Mouse (Mus musculus): Measurements from ENCODE around the gene Vmn1r155. TPM values are rescaled to one million over a fixed set of nuclear protein-coding genes. Genes with fewer than 3 reads are reported as not detected.
"Not testable (repeated sequence)": the region's sequence is repeated elsewhere in the genome, so short reads cannot be mapped to it uniquely, and the experiment has no call there.

The Vmn1r155 gene
- polyA plus RNA-seq (2016; fragmentation: Nextera tagmentation; extraction: Ambion mirVana), result not detected in 2 replicates

DNA sequence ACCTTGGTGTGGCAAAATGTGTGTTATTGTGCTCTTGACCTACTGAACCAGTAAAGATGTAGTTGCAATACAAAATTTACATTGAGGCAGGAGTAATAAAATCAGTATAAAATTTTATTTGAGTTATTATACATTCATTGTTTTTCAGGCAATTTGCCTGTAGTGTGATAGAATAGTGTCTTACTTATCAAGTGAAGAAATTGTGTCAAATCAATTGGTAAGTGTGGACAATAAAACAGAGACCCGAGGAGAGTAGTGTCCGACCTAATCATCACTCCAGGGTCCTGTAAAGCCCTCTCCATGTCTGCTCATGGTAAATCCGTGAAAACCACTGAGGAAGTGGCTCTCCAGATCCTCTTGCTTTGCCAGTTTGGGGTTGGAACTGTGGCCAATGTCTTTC is at the start of gene Vmn1r155:
Vmn1r155 (plus strand) TSS at position 301 of the 400 bp plus-strand sequence.
- ATAC-seq (ENCODE audit: insufficient number of reproducible peaks, low FRiP score); H3K4me3 ChIP-seq; H3K36me3 ChIP-seq; H3K4me2 ChIP-seq; H3K27me3 ChIP-seq (replicated peaks); H3K27ac ChIP-seq (ENCODE audit: poor library complexity, severe bottlenecking); H3K9me3 ChIP-seq (replicated peaks); H3K4me1 ChIP-seq (replicated peaks); H3K9ac ChIP-seq: not testable (repeated sequence)
- WGBS, result no CpG with 5 or more reads among the region's 3 CpGs

DNA sequence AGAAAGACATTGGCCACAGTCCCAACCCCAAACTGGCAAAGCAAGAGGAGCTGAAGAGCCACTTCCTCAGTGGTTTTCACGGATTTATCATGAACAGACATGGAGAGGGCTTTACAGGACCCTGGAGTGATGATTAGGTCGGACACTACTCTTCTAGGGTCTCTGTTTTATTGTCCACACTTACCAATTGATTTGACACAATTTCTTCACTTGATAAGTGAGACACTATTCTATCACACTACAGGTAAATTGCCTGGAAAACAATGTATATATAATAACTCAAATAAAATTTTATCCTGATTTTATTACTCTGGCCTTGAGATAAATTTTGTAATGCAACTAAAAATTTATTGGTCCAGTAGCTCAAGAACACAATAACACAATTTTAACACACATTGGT is 34.4 kb downstream of the Vmn1r155 start, which contains the start of gene Gm8693:
Gm8693 (minus strand) TSS at position 101 of the 400 bp plus-strand sequence.
- ATAC-seq (ENCODE audit: insufficient number of reproducible peaks, low FRiP score); H3K4me1 ChIP-seq (replicated peaks); H3K9me3 ChIP-seq (replicated peaks); H3K9ac ChIP-seq; H3K36me3 ChIP-seq; H3K4me2 ChIP-seq; H3K27ac ChIP-seq (ENCODE audit: poor library complexity, severe bottlenecking); H3K27me3 ChIP-seq (replicated peaks); H3K4me3 ChIP-seq: not testable (repeated sequence)
- no CpG with 5 or more reads among the region's 2 CpGs for whole genome bisulfite sequencing

Other genes starting within 250 kb of the Vmn1r155 start
- not detected in 2 replicates for gene Vmn1r148, start 244.4 kb upstream of the Vmn1r155 start, polyA plus RNA-seq (2016; fragmentation: Nextera tagmentation; extraction: Ambion mirVana)
- not detected in 2 replicates for gene Vmn1r149, start 219.8 kb upstream of the Vmn1r155 start, polyA plus RNA-seq (2016; fragmentation: Nextera tagmentation; extraction: Ambion mirVana)
- not detected in 2 replicates for gene Gm10665, start 193.9 kb upstream of the Vmn1r155 start, polyA plus RNA-seq (2016; fragmentation: Nextera tagmentation; extraction: Ambion mirVana)
- not detected in 2 replicates for gene Vmn1r151, start 158.3 kb upstream of the Vmn1r155 start, polyA plus RNA-seq (2016; fragmentation: Nextera tagmentation; extraction: Ambion mirVana)
- gene Vmn1r152, start 135.1 kb upstream of the Vmn1r155 start, polyA plus RNA-seq (2016; fragmentation: Nextera tagmentation; extraction: Ambion mirVana), result not detected in 2 replicates
- gene Gm8677, start 123.1 kb upstream of the Vmn1r155 start, polyA plus RNA-seq (2016; fragmentation: Nextera tagmentation; extraction: Ambion mirVana), result not detected in 2 replicates
- not detected in 2 replicates for gene Gm4201, start 92.7 kb upstream of the Vmn1r155 start, polyA plus RNA-seq (2016; fragmentation: Nextera tagmentation; extraction: Ambion mirVana)
- gene Gm4565, start 69.9 kb upstream of the Vmn1r155 start, polyA plus RNA-seq (2016; fragmentation: Nextera tagmentation; extraction: Ambion mirVana), result not detected in 2 replicates
- gene Gm8693, start 34.3 kb downstream of the Vmn1r155 start, polyA plus RNA-seq (2016; fragmentation: Nextera tagmentation; extraction: Ambion mirVana), result not detected in 2 replicates
- not detected in 2 replicates for gene Gm4567, start 61.7 kb downstream of the Vmn1r155 start, polyA plus RNA-seq (2016; fragmentation: Nextera tagmentation; extraction: Ambion mirVana)
- gene Vmn1r157, start 103.7 kb downstream of the Vmn1r155 start, polyA plus RNA-seq (2016; fragmentation: Nextera tagmentation; extraction: Ambion mirVana), result not detected in 2 replicates
- not detected in 2 replicates for gene Vmn1r158, start 132.8 kb downstream of the Vmn1r155 start, polyA plus RNA-seq (2016; fragmentation: Nextera tagmentation; extraction: Ambion mirVana)
- not detected in 2 replicates for gene Vmn1r159, start 185.6 kb downstream of the Vmn1r155 start, polyA plus RNA-seq (2016; fragmentation: Nextera tagmentation; extraction: Ambion mirVana)
- not detected in 2 replicates for gene Vmn1r160, start 213.2 kb downstream of the Vmn1r155 start, polyA plus RNA-seq (2016; fragmentation: Nextera tagmentation; extraction: Ambion mirVana)